Mouse (Mus musculus): ENCODE results near the gene Baz2a. TPM values are rescaled to one million over a fixed set of nuclear protein-coding genes. Genes with fewer than 3 reads are reported as not detected.
A peak's percentile ranks its signal among the peaks of the same experiment; 100 is the strongest.

Baz2a gene
- polyA plus RNA-seq, 1 experiment: 42.9 TPM

GRCm38 (mm10) chr10:128175302-128175701 lies 83.9 kb downstream of the Baz2a start:
- WGBS: 12% methylated on average over 3 of the region's 3 CpGs
- TF ChIP-seq POLR2A (IDR thresholded peaks at IDR 0.05; ENCODE audit: borderline replicate concordance, insufficient read depth, low read length) (no peak), CTCF (IDR thresholded peaks at IDR 0.05; ENCODE audit: borderline replicate concordance, insufficient read depth, low read depth, low read length) (no peak)
- Histone ChIP-seq H3K27ac (ENCODE audit: insufficient read depth, low read length) (no peak overlapping the region), H3K4me1 (ENCODE audit: control insufficient read depth, insufficient read depth, low read length) (no peaks in the 10 kb centered on the region), H3K27me3 (ENCODE audit: control insufficient read depth, insufficient read depth, low read length) (no peaks in the 10 kb centered on the region), H3K4me3 (replicated peaks; ENCODE audit: insufficient read depth, low read depth, low read length) (peak overlapping the region; percentile 77)
- no peak for DNase-seq

- Histone ChIP-seq H3K27me3 (ENCODE audit: control insufficient read depth, insufficient read depth, low read length) (no peaks in the 10 kb centered on the region), H3K27ac (ENCODE audit: insufficient read depth, low read length) (peak overlapping the region; percentile 8; the same call in 1 of the 2 replicates), H3K4me3 (replicated peaks; ENCODE audit: insufficient read depth, low read depth, low read length) (peak overlapping the region; percentile 77), H3K4me1 (ENCODE audit: control insufficient read depth, insufficient read depth, low read length) (no peaks in the 10 kb centered on the region)
- 1% methylated on average over 17 of the region's 17 CpGs for WGBS
- TF ChIP-seq CTCF (IDR thresholded peaks at IDR 0.05; ENCODE audit: borderline replicate concordance, insufficient read depth, low read depth, low read length) (no peak), POLR2A (IDR thresholded peaks at IDR 0.05; ENCODE audit: borderline replicate concordance, insufficient read depth, low read length) (0 out of 2 replicates have a peak, but pooled peaks have one; percentile 15)
- DNase-seq: peak; percentile 63 to 80
Measured at GRCm38 (mm10) chr10:128175996-128176755, 84.8 kb downstream of the Baz2a start.

- Histone ChIP-seq H3K27ac (ENCODE audit: insufficient read depth, low read length) (no peak overlapping the region), H3K4me3 (replicated peaks; ENCODE audit: insufficient read depth, low read depth, low read length) (no peak overlapping the region), H3K27me3 (ENCODE audit: control insufficient read depth, insufficient read depth, low read length) (no peaks in the 10 kb centered on the region), H3K4me1 (ENCODE audit: control insufficient read depth, insufficient read depth, low read length) (no peaks in the 10 kb centered on the region)
- WGBS: 85% methylated on average over 4 of the region's 4 CpGs
- DNase-seq: no peak
- TF ChIP-seq POLR2A (IDR thresholded peaks at IDR 0.05; ENCODE audit: borderline replicate concordance, insufficient read depth, low read length): no peak
- TF ChIP-seq CTCF (IDR thresholded peaks at IDR 0.05; ENCODE audit: borderline replicate concordance, insufficient read depth, low read depth, low read length): no peak
Measured at GRCm38 (mm10) chr10:128177316-128177715, 85.9 kb downstream of the Baz2a start.

Other genes with a start within 250 kb of the Baz2a start
- gene Rdh19, start 241.6 kb upstream of the Baz2a start, polyA plus RNA-seq (2012; rRNA removed): not detected in 2 replicates
- not detected in 2 replicates for gene Rdh16f2, start 225.1 kb upstream of the Baz2a start, polyA plus RNA-seq (2012; rRNA removed)
- not detected in 2 replicates for gene Rdh7, start 202.8 kb upstream of the Baz2a start, polyA plus RNA-seq (2012; rRNA removed)
- gene Sdr9c7, start 193.1 kb upstream of the Baz2a start, polyA plus RNA-seq (2012; rRNA removed): 0.13 TPM in 1 of 2 replicates, not detected in the other
- not detected in 2 replicates for gene Hsd17b6, start 84.0 kb upstream of the Baz2a start, polyA plus RNA-seq (2012; rRNA removed)
- gene Prim1, start 76.4 kb upstream of the Baz2a start, polyA plus RNA-seq (2012; rRNA removed): 16.2 and 17.4 TPM in 2 replicates
- 209 and 230 TPM in 2 replicates for gene Naca, start 56.0 kb upstream of the Baz2a start, polyA plus RNA-seq (2012; rRNA removed)
- gene Ptges3, start 32.6 kb upstream of the Baz2a start, polyA plus RNA-seq (2012; rRNA removed): 69.9 and 75.5 TPM in 2 replicates
- gene Atp5b, start 8.3 kb upstream of the Baz2a start, polyA plus RNA-seq (2012; rRNA removed): 2,153 and 2,193 TPM in 2 replicates
- gene Rbms2, start 88.7 kb downstream of the Baz2a start, polyA plus RNA-seq (2012; rRNA removed): 23.5 and 23.7 TPM in 2 replicates
- gene Gls2, start 102.9 kb downstream of the Baz2a start, polyA plus RNA-seq (2012; rRNA removed): 68.3 and 77.7 TPM in 2 replicates
- 13.5 and 15.6 TPM in 2 replicates for gene Spryd4, start 120.2 kb downstream of the Baz2a start, polyA plus RNA-seq (2012; rRNA removed)
- gene Mip, start 134.3 kb downstream of the Baz2a start, polyA plus RNA-seq (2012; rRNA removed): not detected in 2 replicates
- 6.3 and 6.6 TPM in 2 replicates for gene Timeless, start 140.5 kb downstream of the Baz2a start, polyA plus RNA-seq (2012; rRNA removed)
- gene Apon, start 162.5 kb downstream of the Baz2a start, polyA plus RNA-seq (2012; rRNA removed): not detected in 2 replicates
- not detected in 2 replicates for gene Apof, start 177.1 kb downstream of the Baz2a start, polyA plus RNA-seq (2012; rRNA removed)
- 94.4 and 110 TPM in 2 replicates for gene Stat2, start 179.0 kb downstream of the Baz2a start, polyA plus RNA-seq (2012; rRNA removed)
- gene Il23a, start 207.2 kb downstream of the Baz2a start, polyA plus RNA-seq (2012; rRNA removed): 1.2 and 1.8 TPM in 2 replicates
- 42.6 and 48.5 TPM in 2 replicates for gene Pan2, start 211.8 kb downstream of the Baz2a start, polyA plus RNA-seq (2012; rRNA removed)
- 65.3 and 65.4 TPM in 2 replicates for gene Cnpy2, start 230.9 kb downstream of the Baz2a start, polyA plus RNA-seq (2012; rRNA removed)
- 251 and 252 TPM in 2 replicates for gene Cs, start 246.2 kb downstream of the Baz2a start, polyA plus RNA-seq (2012; rRNA removed)

All from cerebellum, adult 2 months (tissue).